Mouse (Mus musculus) ovary, postnatal 10 days (tissue): ENCODE results near the gene Klhdc2.

Source experiments
- DNase-seq: peaks from one replicate; pipeline ENCODE4 v3.0.0; 2022; ENCODE audit warnings: low spot score

The Klhdc2 gene

GRCm38 (mm10) chr12:69296511-69297410 lies at the start of gene Klhdc2:
Gene Klhdc2 (plus strand): TSS chr12:69296681.
- peak; percentile 68 for DNase-seq

- DNase-seq, result no peak
These were observed 46.7 kb upstream of the Klhdc2 start for GRCm38 (mm10) chr12:69249766-69250165.

GRCm38 (mm10) chr12:69250756-69251155 lies 45.7 kb upstream of the Klhdc2 start:
- no peak for DNase-seq

GRCm38 (mm10) chr12:69253806-69254205 lies 42.7 kb upstream of the Klhdc2 start:
- DNase-seq, result no peak

GRCm38 (mm10) chr12:69257836-69258235 lies 38.6 kb upstream of the Klhdc2 start:
- DNase-seq, result no peak

GRCm38 (mm10) chr12:69262251-69262650 lies 34.2 kb upstream of the Klhdc2 start:
- no peak for DNase-seq

- no peak for DNase-seq
These were observed 31.4 kb upstream of the Klhdc2 start for GRCm38 (mm10) chr12:69265031-69265430.

GRCm38 (mm10) chr12:69267956-69268632 lies 28.4 kb upstream of the Klhdc2 start:
- no peak for DNase-seq

GRCm38 (mm10) chr12:69268956-69269355 lies 27.5 kb upstream of the Klhdc2 start:
- no peak for DNase-seq

GRCm38 (mm10) chr12:69279931-69280469 lies 16.5 kb upstream of the Klhdc2 start:
- DNase-seq, result no peak

- no peak for DNase-seq
These were observed 15.6 kb upstream of the Klhdc2 start for GRCm38 (mm10) chr12:69280915-69281314.

GRCm38 (mm10) chr12:69283146-69283545 lies 13.3 kb upstream of the Klhdc2 start:
- DNase-seq, result no peak

- DNase-seq, result no peak
These were observed 8.9 kb upstream of the Klhdc2 start for GRCm38 (mm10) chr12:69287535-69287934.

- no peak for DNase-seq
These were observed 7.8 kb upstream of the Klhdc2 start for GRCm38 (mm10) chr12:69288699-69289098.

GRCm38 (mm10) chr12:69292401-69292800 lies 4.1 kb upstream of the Klhdc2 start:
- DNase-seq, result no peak

- DNase-seq, result no peak
These were observed 2.7 kb upstream of the Klhdc2 start for GRCm38 (mm10) chr12:69293815-69294214.

- no peak for DNase-seq
These were observed 1.5 kb upstream of the Klhdc2 start for GRCm38 (mm10) chr12:69294936-69295335.

GRCm38 (mm10) chr12:69295651-69296050 lies 830 bp upstream of the Klhdc2 start:
- no peak for DNase-seq

GRCm38 (mm10) chr12:69297411-69298150 lies 1.1 kb downstream of the Klhdc2 start:
- DNase-seq, result no peak

- no peak for DNase-seq
These were observed 1.8 kb downstream of the Klhdc2 start for GRCm38 (mm10) chr12:69298281-69298680.

- peak; percentile 10 for DNase-seq
These were observed 2.8 kb downstream of the Klhdc2 start for GRCm38 (mm10) chr12:69299231-69299630.

GRCm38 (mm10) chr12:69299831-69300230 lies 3.4 kb downstream of the Klhdc2 start:
- no peak for DNase-seq
